Comparison of ENCODE assay signal across 9 mouse cellular contexts in genomic region chr7:113909161-113909825, GRCm38 (mm10).
DNase-seq lines count a peak whose midpoint lies in the region; ATAC-seq and TF ChIP-seq lines count a peak whose summit lies in the region.
"Had no signal": no experiment of that assay in that cellular context is flagged by ENCODE, and none has a peak within 500 bp of the region (broad histone marks: within the 10 kb centered on the region; RNA-seq: fewer than 3 reads in every experiment).

No protein-coding gene starts in this region.

- no peak for TF ChIP-seq POLR2A in cerebellum, adult 2 months (IDR thresholded peaks at IDR 0.05; ENCODE audit: borderline replicate concordance, insufficient read depth, low read length)

- WGBS in cerebellum, adult 2 months = 42% methylated on average over 12 of the region's 12 CpGs
- 19% methylated on average over 12 of the region's 12 CpGs for whole genome bisulfite sequencing in midbrain, embryonic 10.5 days
- 23% methylated on average over 12 of the region's 12 CpGs for WGBS in midbrain, postnatal 0 days
- WGBS in kidney, embryonic 16.5 days = 28% methylated on average over 12 of the region's 12 CpGs
- WGBS in midbrain, embryonic 15.5 days = 23% methylated on average over 12 of the region's 12 CpGs

- H3K27me3 ChIP-seq in cerebellum, adult 2 months (ENCODE audit: control insufficient read depth, insufficient read depth, low read length) = no peaks in the 10 kb centered on the region
- no peaks in the 10 kb centered on the region for H3K27me3 ChIP-seq in midbrain, embryonic 10.5 days (ENCODE audit: low read depth, poor library complexity, severe bottlenecking)
- no peaks in the 10 kb centered on the region for H3K27me3 ChIP-seq in midbrain, postnatal 0 days (ENCODE audit: insufficient read depth, low read length)
- no peaks in the 10 kb centered on the region for H3K27me3 ChIP-seq in kidney, embryonic 16.5 days (ENCODE audit: insufficient read depth, low read length)
- no peaks in the 10 kb centered on the region for H3K27me3 ChIP-seq in midbrain, embryonic 15.5 days (replicated peaks)
- H3K27me3 ChIP-seq: hindbrain, embryonic 15.5 days had no signal

- peaks cover 3% of the 10 kb centered on the region; the same call in 1 of the 2 replicates for H3K4me1 ChIP-seq in cerebellum, adult 2 months (ENCODE audit: control insufficient read depth, insufficient read depth, low read length)
- peaks cover 37% of the 10 kb centered on the region for H3K4me1 ChIP-seq in midbrain, embryonic 10.5 days
- no peaks in the 10 kb centered on the region for H3K4me1 ChIP-seq in midbrain, postnatal 0 days (ENCODE audit: insufficient read depth, low read length)
- H3K4me1 ChIP-seq in kidney, embryonic 16.5 days (ENCODE audit: insufficient read depth, low read length) = no peaks in the 10 kb centered on the region
- H3K4me1 ChIP-seq in midbrain, embryonic 15.5 days = peaks cover 5% of the 10 kb centered on the region; the same call in 1 of the 2 replicates

- intact Hi-C loops in gastrocnemius, postnatal 36 days (cut with DNase I) = no loop called here

- no peak overlapping the region for H3K4me3 ChIP-seq in cerebellum, adult 2 months (replicated peaks; ENCODE audit: insufficient read depth, low read depth, low read length)
- no peak overlapping the region for H3K4me3 ChIP-seq in midbrain, embryonic 10.5 days
- no peak overlapping the region for H3K4me3 ChIP-seq in midbrain, postnatal 0 days (ENCODE audit: low read depth, low read length)
- no peak overlapping the region for H3K4me3 ChIP-seq in kidney, embryonic 16.5 days (ENCODE audit: low read length)
- no peak overlapping the region for H3K4me3 ChIP-seq in midbrain, embryonic 15.5 days
- H3K4me3 ChIP-seq: hindbrain, embryonic 15.5 days had no signal

- TF ChIP-seq CTCF in cerebellum, adult 2 months (IDR thresholded peaks at IDR 0.05; ENCODE audit: borderline replicate concordance, insufficient read depth, low read depth, low read length) = no peak
- no peak for TF ChIP-seq CTCF in midbrain, postnatal 0 days (IDR thresholded peaks at IDR 0.05)

- no peak for ATAC-seq in midbrain, postnatal 0 days (ENCODE audit: low FRiP score)
- peak; percentile 57 for ATAC-seq in kidney, embryonic 16.5 days (ENCODE audit: low FRiP score, low TSS enrichment)
- ATAC-seq in midbrain, embryonic 15.5 days (replicated peaks) = peak; percentile 39; the same call in 1 of the 2 replicates

- H3K36me3 ChIP-seq in midbrain, embryonic 10.5 days = no peaks in the 10 kb centered on the region
- no peaks in the 10 kb centered on the region for H3K36me3 ChIP-seq in midbrain, postnatal 0 days (ENCODE audit: insufficient read depth, low read length)
- no peaks in the 10 kb centered on the region for H3K36me3 ChIP-seq in kidney, embryonic 16.5 days (ENCODE audit: insufficient read depth, low read length)
- H3K36me3 ChIP-seq in midbrain, embryonic 15.5 days (replicated peaks) = no peaks in the 10 kb centered on the region
- H3K36me3 ChIP-seq: hindbrain, embryonic 15.5 days had no signal

- H3K9me3 ChIP-seq in midbrain, embryonic 10.5 days (replicated peaks) = no peaks in the 10 kb centered on the region
- no peaks in the 10 kb centered on the region for H3K9me3 ChIP-seq in midbrain, postnatal 0 days (ENCODE audit: low read length)
- H3K9me3 ChIP-seq in kidney, embryonic 16.5 days (ENCODE audit: low read length) = no peaks in the 10 kb centered on the region
- H3K9me3 ChIP-seq in midbrain, embryonic 15.5 days = no peaks in the 10 kb centered on the region

- no peak overlapping the region for H3K9ac ChIP-seq in midbrain, postnatal 0 days (replicated peaks; ENCODE audit: low read length, poor library complexity, severe bottlenecking)
- H3K9ac ChIP-seq in kidney, embryonic 16.5 days (replicated peaks; ENCODE audit: low read length) = no peak overlapping the region
- H3K9ac ChIP-seq in midbrain, embryonic 15.5 days = no peak overlapping the region
- H3K9ac ChIP-seq: hindbrain, embryonic 15.5 days had no signal

- peak; percentile 61 to 69 for DNase-seq in cerebellum, postnatal 10 days
- DNase-seq in cerebellum, adult 2 months = no peak
- DNase-seq in midbrain, embryonic 10.5 days (ENCODE audit: low spot score) = peak; percentile 55
- DNase-seq in midbrain, postnatal 0 days (ENCODE audit: low spot score) = no peak
- no peak for DNase-seq in gastrocnemius, postnatal 36 days
- DNase-seq in B cell, adult 2 months = no peak

- no peak overlapping the region for H3K27ac ChIP-seq in cerebellum, adult 2 months (ENCODE audit: insufficient read depth, low read length)
- H3K27ac ChIP-seq in midbrain, embryonic 10.5 days (replicated peaks) = peak overlapping the region; percentile 78
- H3K27ac ChIP-seq in midbrain, postnatal 0 days (ENCODE audit: low read depth, low read length) = no peak overlapping the region
- H3K27ac ChIP-seq in kidney, embryonic 16.5 days (ENCODE audit: low read length) = no peak overlapping the region
- no peak overlapping the region for H3K27ac ChIP-seq in midbrain, embryonic 15.5 days
- H3K27ac ChIP-seq: hindbrain, embryonic 15.5 days had no signal

- no peak overlapping the region for H3K4me2 ChIP-seq in midbrain, postnatal 0 days (ENCODE audit: low read depth, low read length, poor library complexity, severe bottlenecking)
- H3K4me2 ChIP-seq in kidney, embryonic 16.5 days (replicated peaks; ENCODE audit: low read depth, low read length) = no peak overlapping the region
- no peak overlapping the region for H3K4me2 ChIP-seq in midbrain, embryonic 15.5 days
- H3K4me2 ChIP-seq: hindbrain, embryonic 15.5 days had no signal

Comparison
In these comparisons a context has a peak if more than half of its experiments do, and no peak if none do; other contexts are left out.
1. DNase-seq: peak in cerebellum, postnatal 10 days (2 of 2) and midbrain, embryonic 10.5 days (single experiment); none in cerebellum, adult 2 months (0 of 2), midbrain, postnatal 0 days (single experiment), gastrocnemius, postnatal 36 days (0 of 2) and B cell, adult 2 months (0 of 2).